Mouse (Mus musculus): ENCODE results near the gene Inpp5f.
A peak's percentile ranks its signal among the peaks of the same experiment; 100 is the strongest.
"Not testable (repeated sequence)": the region's sequence is repeated elsewhere in the genome, so short reads cannot be mapped to it uniquely, and the experiment has no call there.

The Inpp5f gene

DNA sequence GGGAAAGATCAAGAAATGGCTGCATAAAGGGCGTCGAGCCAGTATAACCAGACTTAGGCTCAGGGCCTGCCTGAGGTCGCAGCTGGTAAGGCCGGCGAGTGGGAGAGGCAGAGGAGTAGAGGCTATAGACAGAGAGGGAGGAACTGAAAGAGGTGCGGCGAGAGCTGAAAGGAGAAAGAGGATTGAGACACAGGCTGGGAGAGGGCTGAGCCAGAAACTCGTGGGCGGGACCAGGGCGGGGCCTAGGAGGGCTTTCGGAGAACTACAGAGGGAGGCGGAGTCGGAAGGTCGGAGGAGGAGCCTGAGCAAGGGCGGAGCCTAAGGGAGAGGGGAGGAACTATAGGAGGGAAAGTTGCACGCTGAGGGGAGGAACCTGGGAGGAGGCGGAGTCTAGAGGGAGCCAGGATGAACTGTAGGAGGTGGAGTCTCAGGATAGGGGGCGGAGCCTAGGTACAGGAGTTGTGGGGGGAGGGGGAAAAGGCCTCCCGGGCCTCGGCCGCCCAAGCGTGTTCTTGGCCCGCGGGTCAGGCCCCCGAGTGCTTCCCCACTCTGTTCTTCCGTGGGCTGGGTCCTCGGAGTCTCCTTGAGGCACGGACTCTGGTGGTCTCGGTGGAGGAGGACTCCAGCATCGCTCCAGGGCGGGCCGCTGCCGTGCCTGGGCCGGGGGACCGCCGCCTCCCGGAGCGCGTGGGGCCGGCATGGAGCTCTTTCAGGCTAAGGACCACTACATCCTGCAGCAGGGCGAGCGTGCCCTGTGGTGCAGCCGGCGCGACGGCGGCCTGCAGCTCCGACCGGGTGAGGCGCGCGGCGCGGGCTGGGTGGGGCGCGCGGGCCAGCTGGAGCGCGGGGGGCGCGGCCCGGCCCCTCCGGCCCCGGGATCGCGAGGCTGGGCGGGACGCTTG lies at the start of gene Inpp5f:
Inpp5f (plus strand) TSS at position 432 of the 902 bp plus-strand sequence.
- peak; percentile 99 for DNase-seq (ENCODE audit: low spot score)

DNA sequence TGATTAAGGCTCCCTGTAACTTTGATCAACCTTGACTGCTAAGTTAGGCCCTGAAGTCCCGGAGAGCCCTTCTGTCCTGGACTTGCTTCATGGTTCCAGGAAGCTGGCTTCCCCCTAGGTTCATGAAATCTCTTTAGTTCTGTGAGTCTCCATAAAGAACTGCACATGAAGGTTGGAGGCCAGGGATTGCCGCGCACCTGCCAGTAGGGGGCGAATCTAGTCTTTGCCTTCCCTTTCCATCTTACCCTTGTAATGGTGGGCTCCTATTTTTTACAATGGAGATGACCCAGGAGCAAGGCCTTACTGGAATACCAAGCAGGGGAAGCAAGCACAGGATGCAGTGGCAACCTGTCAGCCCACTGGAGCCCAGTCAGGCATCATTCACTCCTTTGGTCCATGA lies 47.8 kb upstream of the Inpp5f start:
- no peak for DNase-seq (ENCODE audit: low spot score)

DNA sequence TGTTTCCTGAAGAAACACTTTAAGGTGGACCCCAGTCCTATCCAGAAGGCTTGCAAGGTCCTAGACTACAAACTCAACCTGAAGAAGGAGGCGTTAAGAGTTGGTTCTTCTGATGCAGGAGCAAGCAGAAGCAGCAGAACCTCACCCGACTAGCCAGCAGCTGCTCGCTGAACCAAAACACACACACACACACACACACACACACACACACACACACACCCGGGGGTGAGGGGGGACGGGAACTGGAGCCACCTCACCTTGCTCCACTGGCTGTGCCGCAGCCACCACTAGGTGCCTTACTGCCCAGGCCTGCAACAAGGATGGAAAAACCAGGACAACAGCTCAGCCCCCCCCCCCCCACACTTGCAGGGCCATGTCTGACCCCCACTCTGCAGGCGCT lies 44.8 kb upstream of the Inpp5f start:
- no peak for DNase-seq (ENCODE audit: low spot score)

DNA sequence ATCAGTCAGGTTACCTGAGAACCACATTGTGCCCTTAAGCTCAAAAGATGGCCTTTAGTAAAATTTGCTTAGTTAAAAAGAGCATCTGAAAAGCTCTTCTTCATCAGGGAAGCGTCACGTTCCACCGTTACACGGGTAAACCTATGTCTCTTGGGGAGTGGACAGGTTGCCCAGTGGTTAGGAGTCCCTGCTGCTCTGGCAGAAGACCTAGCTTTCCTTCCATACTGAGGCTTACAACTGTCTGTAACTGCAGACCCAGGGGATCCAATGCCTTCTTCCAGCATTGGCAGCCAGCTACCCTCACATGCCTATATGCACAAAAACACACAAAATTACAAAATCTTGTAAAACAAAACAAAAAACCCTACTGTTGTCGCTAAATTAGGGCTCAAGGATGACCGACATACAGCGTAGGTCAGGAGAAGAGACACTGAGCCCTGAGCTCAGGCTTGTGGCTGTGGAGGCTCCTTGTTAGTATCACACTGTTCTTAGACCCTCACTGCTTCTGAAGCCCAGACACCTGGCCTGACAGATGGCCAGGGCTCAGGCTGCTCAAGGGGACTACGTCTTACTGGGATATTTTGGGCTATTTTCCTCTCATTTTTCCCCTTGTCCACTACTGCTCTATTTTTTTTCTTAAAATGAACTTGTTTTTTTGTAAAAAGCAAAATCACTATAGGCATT lies 43.4 kb upstream of the Inpp5f start:
- no peak for DNase-seq (ENCODE audit: low spot score)

DNA sequence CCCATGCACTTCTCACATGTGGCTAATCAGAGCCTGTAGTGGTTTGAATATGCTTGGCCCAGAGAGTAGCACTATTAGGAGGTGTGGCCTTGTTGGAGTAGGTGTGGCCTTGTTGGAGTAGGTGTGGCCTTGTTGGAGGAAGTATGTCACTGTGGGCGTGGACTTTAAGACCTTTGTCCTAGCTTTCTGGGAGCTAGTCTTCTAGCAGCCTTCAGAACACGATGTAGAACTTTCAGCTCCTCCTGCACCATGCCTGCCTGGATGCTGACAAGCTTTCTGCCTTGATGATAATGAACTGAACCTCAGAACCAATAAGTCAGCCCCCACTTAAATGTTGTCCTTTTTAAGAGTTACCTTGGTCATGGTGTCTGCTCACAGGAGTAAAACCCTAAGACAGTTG lies 41.7 kb upstream of the Inpp5f start:
- DNase-seq (ENCODE audit: low spot score), result not testable (repeated sequence)

DNA sequence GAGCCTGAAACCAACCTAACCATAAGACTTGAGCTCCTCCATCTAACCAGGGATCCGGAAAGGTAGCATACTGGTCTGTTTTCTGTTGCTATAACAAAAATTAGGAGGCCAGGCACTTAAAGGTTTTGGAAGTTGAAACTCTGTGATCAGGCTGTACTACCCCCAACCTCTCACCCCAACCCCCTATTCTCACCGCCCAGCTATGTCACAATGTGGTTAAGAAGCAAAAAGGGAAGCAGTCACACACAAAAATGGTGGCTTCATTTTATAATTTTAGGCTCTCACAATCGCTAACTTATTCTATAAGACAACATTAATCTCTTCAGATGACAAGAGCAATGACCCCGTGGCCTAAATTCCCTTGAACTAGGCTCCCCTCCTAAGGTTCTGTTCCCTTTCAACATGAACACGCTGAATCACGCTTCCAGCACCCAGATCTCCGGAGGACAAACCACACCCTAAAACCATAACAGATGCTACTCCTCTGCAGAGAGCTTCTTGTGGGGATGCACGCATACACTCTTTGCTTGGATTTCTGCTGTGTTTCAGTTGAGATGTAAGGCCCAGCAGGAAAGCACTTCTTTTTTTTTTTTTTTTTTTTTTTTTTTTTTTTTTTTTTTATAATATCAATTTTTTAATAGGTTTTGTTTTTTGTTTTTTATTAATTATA lies 41.0 kb upstream of the Inpp5f start:
- no peak for DNase-seq (ENCODE audit: low spot score)

DNA sequence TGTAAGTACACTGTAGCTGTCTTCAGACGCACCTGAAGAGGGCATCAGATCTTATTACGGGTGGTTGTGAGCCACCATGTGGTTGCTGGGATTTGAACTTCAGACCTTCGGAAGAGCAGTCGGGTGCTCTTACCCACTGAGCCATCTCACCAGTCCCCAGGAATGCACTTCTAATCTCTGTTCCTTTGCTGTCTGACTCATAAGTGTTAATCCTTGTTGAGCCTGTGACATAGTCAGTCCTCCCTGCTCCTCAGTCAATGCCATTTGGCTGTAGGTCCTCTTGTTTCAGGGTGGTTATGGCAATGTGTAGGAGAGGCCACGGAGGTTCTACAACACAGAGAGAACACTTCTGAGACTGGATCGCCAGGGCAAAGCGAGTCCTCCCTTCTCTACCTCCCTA lies 40.5 kb upstream of the Inpp5f start:
- not testable (repeated sequence) for DNase-seq (ENCODE audit: low spot score)

DNA sequence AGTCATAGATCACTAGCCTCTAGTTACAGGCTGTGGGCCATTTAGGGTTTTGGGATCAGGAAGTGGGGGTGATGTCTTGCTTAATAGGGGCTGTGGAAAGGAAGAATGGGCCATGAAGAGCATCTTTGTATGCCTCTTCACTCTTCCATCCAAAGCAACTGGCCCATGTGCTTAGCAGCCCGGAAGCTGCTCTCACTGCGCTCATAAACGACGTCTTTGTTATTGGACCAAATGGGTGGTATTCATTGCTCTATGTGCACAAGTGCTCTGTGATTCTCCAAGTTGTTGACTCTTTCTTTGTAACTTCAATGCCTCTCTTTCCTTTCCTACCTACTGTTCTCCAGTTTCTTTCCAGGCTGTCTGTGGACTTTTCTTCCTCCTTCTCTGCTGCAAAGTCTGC lies 39.1 kb upstream of the Inpp5f start:
- DNase-seq (ENCODE audit: low spot score), result no peak

DNA sequence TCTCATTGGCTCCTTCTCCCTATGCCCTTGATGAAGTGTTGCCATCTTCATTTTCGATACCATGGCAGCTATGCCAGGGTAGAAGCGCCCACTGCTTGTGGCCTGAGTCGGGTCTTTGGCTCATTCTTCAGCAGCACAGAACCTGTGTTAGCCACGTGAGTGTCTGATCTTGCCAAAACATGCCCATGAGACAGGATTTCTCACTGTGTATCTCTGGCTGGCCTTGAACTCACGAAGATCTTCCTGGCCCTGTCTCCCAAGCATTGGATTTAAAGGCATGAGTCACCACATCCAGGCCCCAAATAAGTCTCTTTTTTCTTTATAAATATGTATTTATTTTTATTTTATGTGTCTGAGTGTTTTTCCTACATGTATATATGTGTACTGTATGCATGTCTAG lies 35.9 kb upstream of the Inpp5f start:
- DNase-seq (ENCODE audit: low spot score), result no peak

DNA sequence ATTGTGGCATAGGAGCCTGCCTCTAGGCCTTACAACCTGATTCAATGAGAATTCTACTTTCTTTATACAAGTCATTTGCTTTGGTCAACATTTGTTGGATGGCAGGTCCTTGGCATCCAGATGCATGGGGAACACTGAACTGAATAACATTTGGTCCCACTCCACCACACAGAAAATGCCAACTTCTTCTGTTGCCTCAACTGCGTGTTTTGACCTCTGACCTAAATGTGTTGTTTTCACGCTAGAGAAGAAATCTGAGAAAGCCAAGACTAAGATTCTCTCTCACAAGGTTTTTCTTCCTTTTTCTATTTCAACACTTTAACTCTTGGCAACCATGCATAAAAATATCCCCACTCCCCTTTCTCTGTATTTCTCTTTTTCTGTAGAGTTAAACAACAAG lies 35.3 kb upstream of the Inpp5f start:
- DNase-seq (ENCODE audit: low spot score), result no peak

DNA sequence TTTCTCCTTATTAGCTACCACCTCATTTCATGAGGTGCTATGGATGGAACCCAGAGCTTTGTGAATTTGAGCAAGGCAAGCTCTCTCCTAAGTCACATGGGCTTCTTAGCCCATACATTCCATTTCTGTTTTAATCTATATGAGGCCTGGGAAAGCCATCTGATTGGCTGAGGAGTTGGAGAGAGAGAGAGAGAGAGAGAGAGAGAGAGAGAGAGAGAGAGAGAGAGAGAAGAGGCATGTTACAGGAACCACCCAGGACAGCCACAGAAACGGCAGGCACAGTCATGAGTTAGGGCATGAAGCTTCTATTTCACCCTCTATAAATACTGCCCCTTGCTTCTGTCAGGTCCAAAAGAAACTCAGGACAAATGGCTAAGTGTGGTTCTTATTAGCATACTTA lies 33.5 kb upstream of the Inpp5f start:
- DNase-seq (ENCODE audit: low spot score), result no peak

DNA sequence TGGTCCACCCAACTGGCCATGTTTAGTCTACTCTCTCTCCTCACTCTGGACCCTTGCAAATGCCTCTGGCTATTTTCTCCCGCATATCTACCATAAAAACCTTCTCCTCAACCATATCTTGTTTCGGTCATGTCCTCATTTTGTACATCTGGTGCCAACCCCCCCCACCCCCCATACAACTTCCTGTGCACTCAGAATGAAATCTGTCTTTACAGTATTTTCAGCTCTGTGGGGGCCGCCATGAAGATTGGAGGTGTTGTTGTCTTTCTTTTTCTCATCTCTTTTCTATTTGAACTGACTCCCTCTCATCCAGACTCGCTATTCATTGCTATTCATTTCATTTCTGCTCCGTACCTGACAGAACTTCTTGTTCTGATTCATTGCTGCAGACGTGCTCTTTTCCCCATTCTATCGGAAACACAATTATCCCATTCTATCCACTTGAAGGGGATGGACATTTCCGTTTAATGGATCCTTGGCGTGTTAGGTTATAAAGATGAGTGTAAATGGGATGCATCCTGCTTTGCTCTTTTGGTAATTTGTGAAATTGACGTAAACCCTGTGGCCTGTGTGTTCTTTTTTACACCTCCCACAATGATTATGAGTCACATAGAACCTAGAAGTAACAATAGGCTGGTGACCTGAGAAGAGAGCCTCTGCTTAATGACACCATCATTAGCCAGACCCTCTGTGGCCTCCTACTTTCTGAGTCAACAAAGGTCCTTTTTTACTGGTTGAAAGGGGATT lies 32.8 kb upstream of the Inpp5f start:
- no peak for DNase-seq (ENCODE audit: low spot score)

DNA sequence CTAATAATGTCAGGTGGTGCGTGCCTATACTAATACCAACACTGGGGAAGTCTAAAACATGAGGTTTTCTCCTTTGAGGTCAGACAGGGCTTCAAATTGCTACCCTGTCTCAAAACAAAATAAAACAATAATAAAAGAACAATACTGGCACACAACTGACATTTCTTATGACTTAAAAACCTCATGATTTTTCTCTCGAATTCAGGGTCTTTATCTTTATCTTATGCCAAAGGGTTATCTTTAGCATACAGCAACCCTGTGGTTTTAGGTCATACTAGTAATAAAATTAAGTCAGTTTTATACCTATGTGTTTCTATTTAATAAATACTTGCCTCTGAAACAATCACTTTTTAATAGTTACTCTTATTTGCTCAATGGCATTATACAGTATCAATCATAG lies 31.7 kb upstream of the Inpp5f start:
- no peak for DNase-seq (ENCODE audit: low spot score)

DNA sequence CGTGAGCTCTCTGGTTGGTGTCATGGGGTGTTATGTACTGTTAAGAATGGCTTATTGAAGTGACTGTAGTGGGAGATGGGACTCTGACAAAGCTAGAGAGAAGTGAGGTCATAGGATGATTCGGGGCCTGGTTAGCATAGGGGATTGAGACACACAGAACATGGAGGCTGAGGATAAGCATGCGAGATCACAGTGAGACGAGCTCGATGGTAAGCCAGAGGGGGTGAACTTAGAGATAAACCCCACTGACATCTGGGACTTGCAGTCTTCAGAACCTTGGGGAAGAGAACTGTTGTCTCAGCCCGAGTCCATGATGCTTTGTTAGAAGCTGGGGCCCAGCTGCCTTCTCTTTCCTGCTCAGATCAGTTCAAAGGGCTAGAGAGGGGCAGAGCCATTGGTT lies 30.8 kb upstream of the Inpp5f start:
- DNase-seq (ENCODE audit: low spot score), result no peak

DNA sequence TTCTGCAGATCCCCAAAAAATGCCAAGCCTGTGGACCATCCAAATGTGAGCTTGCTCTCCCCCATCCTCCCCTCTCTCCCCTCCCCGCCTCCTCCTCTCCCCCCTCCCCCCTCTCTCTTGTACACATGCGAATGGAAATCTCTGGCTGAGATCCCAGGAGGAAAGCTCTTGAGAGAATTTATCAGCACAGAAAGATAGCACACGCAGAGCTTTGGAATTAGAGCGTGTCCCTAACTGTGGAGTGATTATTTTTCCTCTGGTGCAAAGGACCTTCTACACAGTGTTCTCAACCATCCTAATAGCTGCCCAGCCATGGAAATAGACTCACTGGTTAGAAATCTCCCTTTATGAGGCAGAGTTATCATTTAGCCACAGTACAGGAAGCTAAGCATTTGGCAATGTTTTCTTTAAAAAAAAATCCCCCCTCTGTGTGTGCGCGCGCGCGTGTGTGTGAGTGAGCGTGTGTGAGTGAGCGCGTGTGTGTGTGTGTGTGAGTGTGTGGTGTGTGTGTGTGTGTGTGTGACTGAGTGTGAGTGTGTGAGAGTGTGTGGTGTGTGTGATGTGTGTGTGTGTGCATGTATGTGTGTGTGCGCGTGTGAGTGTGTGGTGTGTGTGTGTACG lies 29.2 kb upstream of the Inpp5f start:
- no peak for DNase-seq (ENCODE audit: low spot score)

DNA sequence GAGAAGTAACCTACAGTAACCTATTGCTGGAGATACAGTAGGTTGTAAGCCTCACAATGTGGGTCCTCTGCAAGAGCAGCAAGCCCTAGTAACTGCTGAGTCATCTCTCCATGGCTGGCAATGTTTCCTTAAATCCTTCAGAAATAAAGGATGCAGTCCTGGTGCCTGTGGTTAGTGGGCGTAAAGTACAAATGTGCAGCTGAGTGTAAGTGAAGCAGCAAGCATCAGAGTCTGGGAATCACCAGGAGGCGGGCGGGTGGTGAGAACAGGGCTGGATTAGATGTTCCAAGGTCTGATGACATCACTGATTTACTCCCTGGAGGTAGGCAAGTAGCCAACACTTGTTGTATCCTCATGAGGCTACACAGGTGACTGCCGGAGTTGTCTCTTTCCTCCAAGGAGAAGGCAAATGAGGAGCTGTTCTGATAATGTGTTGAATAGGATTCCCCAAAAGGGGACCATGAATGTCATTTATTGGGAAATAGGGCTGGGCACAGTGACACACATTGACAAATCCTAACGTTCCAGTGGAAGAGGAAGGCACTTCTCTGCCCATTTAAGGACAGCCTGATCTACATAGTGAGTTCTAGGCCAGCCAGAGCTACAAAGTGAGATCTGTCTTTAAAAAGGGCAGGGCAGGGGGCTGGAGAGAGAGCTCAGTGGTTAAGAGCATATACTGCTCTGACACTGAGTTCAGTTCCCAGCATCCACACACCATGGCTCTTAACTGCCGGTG lies 27.7 kb upstream of the Inpp5f start:
- no peak for DNase-seq (ENCODE audit: low spot score)

DNA sequence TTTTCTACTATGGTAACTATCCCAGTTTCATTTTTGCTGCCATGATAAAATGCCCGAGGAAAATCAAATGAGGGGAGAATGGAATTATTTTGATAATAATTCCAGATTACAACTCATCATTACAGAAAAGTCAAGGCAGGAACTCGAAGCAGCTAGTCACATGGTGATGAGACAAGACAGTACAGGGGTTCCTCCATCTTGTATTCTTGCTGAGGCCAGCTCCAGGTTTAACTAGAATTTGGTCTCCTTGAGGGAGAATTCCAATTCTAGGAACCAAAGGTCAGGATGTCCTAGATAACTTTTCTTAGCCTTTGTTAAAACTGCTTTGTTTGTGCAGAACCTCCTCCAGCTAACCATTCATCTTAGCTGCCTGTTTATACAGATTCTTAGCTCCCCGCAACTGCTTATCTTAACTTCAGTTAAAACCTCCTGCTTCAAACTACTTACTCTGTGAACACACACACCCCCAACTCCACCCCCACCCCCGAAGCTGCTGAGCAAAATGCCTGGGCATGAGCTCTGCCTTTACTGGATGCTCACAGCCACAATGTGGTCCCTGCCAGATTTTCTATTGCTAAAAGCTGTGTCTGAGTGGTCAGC lies 23.7 kb upstream of the Inpp5f start:
- DNase-seq (ENCODE audit: low spot score), result peak; percentile 60

DNA sequence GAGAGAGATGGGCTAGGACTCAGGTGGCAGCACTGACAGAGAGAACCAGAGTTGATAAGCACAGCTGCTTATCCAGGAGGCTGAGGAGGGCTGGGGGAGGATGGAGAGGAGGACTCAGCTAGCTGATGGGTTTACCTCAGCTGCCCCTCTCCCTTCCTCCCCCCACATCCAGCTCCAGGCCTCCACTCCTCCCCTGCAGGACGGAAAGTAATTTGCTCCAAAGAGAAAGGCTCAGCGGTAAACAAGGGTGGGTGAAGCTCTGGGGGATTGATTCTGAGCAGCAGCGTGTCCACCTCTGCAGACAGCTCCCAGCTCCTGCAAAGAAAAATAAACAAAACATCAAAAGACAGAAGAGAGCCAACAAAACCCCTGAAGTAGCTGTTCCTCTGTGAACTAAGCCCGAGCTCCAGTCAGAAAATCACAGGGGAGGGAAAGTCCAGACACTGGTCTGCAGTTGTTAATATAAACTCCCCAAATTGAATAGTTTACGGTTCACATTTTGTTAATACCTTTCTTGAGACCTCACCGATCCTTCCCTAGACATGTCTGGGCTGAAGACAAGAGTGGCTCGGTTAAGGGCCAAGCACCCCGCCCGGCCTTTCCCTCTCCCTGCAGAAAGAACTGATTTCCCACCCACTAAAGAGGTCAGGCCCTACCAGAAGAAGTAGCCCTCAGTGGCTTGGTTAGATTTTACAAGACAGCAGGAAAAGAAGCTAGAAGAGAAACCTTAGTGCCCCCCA lies 19.6 kb upstream of the Inpp5f start:
- peak; percentile 77 for DNase-seq (ENCODE audit: low spot score)

DNA sequence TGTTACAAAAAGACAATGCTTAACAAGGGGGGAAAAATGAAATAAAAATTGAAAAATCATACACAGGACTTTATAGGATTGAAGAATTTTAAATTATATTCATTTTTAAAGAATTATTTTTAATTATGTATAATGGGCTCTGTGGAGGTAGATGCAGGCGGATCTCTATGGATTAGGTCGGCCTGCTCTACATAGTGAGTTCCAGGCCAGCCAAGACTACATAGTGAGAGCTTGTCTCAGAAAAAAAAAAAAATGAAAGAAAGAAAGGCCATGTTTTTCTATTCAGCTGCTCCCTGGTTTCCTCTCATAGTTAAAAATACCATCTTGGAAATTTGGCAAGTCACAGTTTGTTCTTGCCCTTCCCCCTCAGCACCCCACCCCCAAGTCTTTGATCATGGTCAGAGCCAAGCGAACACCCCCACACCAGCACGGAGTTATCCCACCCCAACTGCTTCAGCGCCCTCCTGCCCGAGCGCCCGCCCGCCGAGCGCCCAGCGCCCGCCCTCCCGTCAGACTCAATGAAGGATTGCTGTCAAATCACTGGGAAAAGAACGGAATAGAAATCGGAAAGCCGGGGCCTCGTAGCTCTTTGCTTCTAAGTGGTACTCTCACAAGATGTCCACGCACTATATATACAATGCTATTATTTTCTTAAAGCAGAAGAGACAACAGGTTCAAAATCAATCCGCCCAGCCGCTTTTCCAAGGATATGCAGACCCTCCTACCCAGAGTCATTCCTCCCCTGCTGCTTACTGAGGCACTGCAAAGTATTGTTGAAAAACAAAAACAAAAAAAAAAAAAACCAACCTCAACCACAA lies 18.8 kb upstream of the Inpp5f start:
- DNase-seq (ENCODE audit: low spot score), result no peak
